Mouse (Mus musculus) spleen, adult 2 months (tissue): ENCODE data around the gene Enpp7. TPM values are rescaled to one million over a fixed set of nuclear protein-coding genes. Genes with fewer than 3 reads are reported as not detected.

Experiments
- DNase-seq, 2 experiments: peaks; one replicate each; pipeline versions ENCODE4 v3.0.0 to v3.0.0-alpha.2; 2012 to 2021; ENCODE audit warnings: low spot score in 2 of 2, low read depth in 1 of 2
- H3K27ac ChIP-seq: fragments of 200-500 bp; 2 replicates; pipeline ENCODE4 v1.5.1; 2012; ENCODE audit warnings: low read length, inconsistent platforms; ENCODE audit not compliant: insufficient read depth
- H3K27me3 ChIP-seq: fragments of 200-500 bp; 2 replicates; pipeline ENCODE4 v1.6.1; 2012; ENCODE audit warnings: mild to moderate bottlenecking, moderate library complexity, low read length, inconsistent platforms; ENCODE audit not compliant: control insufficient read depth, insufficient read depth
- H3K36me3 ChIP-seq: fragments of 200-500 bp; 2 replicates; pipeline ENCODE4 v1.6.1; 2012; ENCODE audit warnings: mild to moderate bottlenecking, low read length, inconsistent platforms; ENCODE audit not compliant: control insufficient read depth, insufficient read depth
- H3K4me1 ChIP-seq: fragments of 200-500 bp; 2 replicates; pipeline ENCODE4 v1.6.1; 2011; ENCODE audit warnings: inconsistent platforms; ENCODE audit not compliant: control insufficient read depth, insufficient read depth, insufficient read length
- H3K4me3 ChIP-seq: fragments of 200-500 bp; 2 replicates; pipeline ENCODE4 v1.5.1; 2011; ENCODE audit warnings: mild to moderate bottlenecking, inconsistent platforms; ENCODE audit not compliant: insufficient read depth, insufficient read length; ENCODE audit errors: extremely low read depth
- CTCF ChIP-seq: fragments of 200-500 bp; IDR thresholded peaks from 2 replicates; pipeline ENCODE4 v1.5.1; 2011; ENCODE audit warnings: mild to moderate bottlenecking, inconsistent platforms; ENCODE audit not compliant: insufficient read depth, insufficient read length, insufficient replicate concordance; ENCODE audit errors: extremely low read depth
- POLR2A ChIP-seq: fragments of 200-500 bp; IDR thresholded peaks from 2 replicates; pipeline ENCODE4 v1.6.1; 2011; ENCODE audit warnings: low read depth, low read length, inconsistent platforms
- WGBS: fragments of 180-500 bp; shearing (Covaris S2); methylation state at CpG from one replicate; pipeline ENCODE4 v1.1.7; 2018; 5-methylcytosine and 5-hydroxymethylcytosine counted together
- polyA plus RNA-seq: library from polyadenylated mRNA; depleted of rRNA; stranded (reverse); fragments of >200 nt; gene quantifications from 2 replicates; pipeline ENCODE4 v1.2.3, GENCODE M21; 2012

Gene Enpp7
- polyA plus RNA-seq, 1 experiment = not detected

DNA sequence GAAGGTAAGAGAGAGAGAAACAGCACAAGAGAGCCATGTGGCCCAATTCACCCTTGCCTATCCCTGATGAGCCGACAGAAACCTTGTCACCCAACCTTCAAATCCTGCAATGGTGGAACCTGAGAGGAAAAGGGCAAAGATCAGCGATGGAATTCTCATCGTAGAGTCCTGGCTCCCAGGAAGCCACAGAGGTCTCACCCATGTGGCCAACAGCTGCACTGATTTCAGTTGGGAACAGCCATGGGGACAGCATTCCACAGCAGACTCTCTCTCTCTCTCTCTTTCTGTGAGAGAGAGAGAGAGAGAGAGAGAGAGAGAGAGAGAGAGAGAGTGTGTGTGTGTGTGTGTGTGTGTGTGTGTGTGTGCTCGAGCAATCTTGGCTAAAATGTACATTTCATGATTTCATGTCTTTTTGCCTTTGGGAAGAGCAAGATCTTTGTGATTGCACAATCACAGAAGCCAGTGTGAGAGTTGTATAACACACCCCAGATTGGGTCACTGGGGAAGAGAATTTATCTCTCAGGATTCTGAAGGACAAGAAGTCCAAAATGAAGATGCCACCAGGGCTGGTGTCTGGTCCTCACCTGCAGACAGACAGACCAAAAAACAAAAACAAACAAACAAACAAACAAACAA, 13.6 kb downstream of the Enpp7 start:
- no peak for DNase-seq
- no peak overlapping the region for H3K4me3 ChIP-seq
- no peaks in the 10 kb centered on the region; the same call in 1 of the 2 replicates for H3K27me3 ChIP-seq
- no peaks in the 10 kb centered on the region; the same call in 1 of the 2 replicates for H3K4me1 ChIP-seq
- TF ChIP-seq POLR2A (no peak), CTCF (no peak)
- no peak overlapping the region for H3K27ac ChIP-seq
- WGBS = 76% methylated on average over 4 of the region's 4 CpGs
- no peaks in the 10 kb centered on the region for H3K36me3 ChIP-seq

DNA sequence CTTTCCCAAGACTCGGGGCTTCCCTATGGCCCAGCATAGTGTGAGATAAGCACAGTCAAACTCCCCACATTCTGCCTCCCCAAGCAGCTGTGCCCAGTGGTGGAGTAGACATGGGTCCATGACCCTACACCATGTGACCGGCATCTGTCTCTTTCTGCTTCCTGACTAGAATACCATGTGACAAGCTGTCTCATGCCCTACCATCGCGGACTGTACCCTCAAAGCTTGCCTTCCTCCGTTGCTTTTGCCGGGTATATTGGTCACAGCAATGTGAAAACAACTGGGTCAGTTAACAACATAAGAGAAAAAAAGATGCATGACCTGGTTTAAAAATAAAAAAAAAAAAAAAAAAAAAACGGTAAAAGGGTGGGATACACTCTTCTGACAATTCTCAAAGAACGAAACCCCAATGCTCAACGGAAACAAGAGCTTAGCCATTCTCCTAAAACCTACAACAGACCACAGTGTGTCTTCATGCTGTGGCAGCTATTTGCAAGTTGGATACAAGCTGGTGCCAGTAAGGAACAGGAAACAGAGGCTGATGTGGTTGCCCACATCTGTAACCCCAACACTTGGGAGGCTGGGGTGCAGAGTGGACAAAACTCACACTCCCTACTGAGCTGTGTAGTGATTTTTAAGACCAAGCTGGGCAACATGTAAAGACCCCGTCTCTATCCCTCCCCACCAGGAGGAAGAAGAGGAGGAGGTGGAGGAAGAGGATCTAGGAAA, 17.7 kb downstream of the Enpp7 start:
- TF ChIP-seq CTCF (no peak), POLR2A (no peak)
- no peak overlapping the region for H3K4me3 ChIP-seq
- no peak overlapping the region for H3K27ac ChIP-seq
- H3K27me3 ChIP-seq = no peaks in the 10 kb centered on the region
- no peaks in the 10 kb centered on the region for H3K36me3 ChIP-seq
- no peaks in the 10 kb centered on the region; the same call in 1 of the 2 replicates for H3K4me1 ChIP-seq
- DNase-seq = no peak
- WGBS = 6% methylated on average over 10 of the region's 10 CpGs

GRCm38 (mm10) chr11:119006462-119006861, 18.5 kb downstream of the Enpp7 start:
- Histone ChIP-seq H3K27ac (no peak overlapping the region), H3K27me3 (no peaks in the 10 kb centered on the region), H3K36me3 (no peaks in the 10 kb centered on the region), H3K4me3 (no peak overlapping the region), H3K4me1 (no peaks in the 10 kb centered on the region; the same call in 1 of the 2 replicates)
- WGBS = 42% methylated on average over 3 of the region's 3 CpGs
- DNase-seq = no peak
- no peak for TF ChIP-seq POLR2A
- no peak for TF ChIP-seq CTCF

DNA sequence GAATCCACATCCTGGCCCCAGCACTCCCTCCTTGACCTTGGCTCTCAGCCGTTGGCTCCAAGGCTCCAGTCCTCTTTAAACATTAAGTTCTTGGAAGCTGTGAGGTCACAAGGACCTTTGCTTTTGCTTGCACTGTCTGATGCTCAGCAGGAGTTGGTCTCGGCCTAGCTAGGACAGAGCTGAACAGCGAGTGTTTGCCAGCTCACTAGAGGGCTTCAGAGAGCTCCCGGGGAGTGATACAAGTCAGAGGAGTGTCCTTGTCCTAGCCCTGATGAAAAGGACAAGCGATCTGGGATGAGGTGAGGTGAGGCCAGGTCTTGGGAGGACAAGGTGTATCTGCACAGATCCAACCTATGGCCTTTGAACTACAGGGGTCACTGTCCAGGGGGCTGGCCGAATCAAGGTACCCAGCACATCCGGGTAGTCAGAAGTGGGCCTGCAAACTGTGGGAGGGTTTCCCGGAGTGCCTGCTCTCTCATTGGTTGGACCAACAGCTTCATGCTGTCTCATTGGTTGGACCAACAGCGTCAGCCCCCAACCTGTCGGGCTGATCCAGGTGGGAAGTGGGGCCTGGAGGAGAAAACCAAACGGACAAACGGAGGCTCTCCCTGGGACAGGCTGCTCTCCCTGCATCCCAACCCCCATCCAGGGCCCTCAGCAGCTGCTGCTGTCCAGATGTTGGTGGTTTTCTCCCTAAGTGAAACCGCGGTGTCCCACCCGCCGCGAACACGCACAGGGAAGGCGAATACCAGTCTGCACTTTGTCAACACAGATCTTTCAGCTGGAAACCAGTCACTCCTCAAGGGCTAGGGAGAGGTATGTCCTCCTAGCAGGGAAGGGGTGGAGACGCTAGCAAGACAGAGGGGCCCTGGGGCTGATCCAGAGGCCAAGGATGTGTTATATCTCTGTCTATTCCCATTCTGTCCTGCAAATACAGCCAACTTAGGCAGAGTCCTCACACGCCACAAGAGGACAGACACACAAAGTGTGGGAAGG, 19.8 kb downstream of the Enpp7 start:
- H3K27me3 ChIP-seq = no peaks in the 10 kb centered on the region
- H3K36me3 ChIP-seq = no peaks in the 10 kb centered on the region
- H3K27ac ChIP-seq = no peak overlapping the region
- no peak overlapping the region for H3K4me3 ChIP-seq
- TF ChIP-seq CTCF (no peak), POLR2A (no peak)
- 72% methylated on average over 21 of the region's 21 CpGs for WGBS
- no peak for DNase-seq
- no peaks in the 10 kb centered on the region; the same call in 1 of the 2 replicates for H3K4me1 ChIP-seq

DNA sequence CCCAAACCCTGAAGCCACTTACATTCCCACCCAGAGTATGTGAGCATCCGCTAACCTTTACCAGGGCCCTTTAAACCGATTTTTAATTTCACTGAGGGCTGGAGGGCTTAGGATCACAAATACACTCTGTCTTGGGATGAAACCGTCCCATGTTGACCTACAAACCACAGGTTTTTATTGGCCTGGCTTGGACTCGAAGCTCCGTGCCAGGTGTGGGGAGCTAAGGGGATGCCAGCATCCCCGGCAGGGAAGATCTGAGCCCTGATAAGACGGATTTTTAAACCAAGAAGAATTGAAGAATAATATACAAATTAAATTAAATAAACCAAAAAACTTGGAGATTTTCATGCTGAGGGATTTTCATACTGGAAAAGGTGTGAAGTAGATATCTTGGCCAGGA, 26.5 kb downstream of the Enpp7 start:
- WGBS = 83% methylated on average over 7 of the region's 7 CpGs
- TF ChIP-seq POLR2A (no peak), CTCF (no peak)

DNA sequence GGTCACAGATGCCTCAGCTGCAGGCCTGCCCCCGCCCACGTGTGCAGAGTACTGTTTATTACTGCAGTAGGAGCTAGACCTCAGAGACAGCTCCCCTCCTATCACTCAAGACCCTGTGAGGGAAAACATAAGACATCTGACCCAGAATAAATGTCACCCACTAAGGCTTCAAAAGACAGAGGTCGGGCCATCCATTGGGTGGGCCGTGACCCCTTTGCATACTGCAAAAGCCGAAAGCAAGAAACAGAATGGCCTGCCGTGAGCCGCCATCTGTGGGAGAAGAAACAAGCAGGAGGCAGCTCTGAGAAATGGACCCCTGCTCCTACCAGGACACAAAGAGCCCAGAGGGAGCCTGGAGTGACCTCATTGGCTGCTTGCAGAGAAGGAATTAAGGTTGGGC, 29.5 kb downstream of the Enpp7 start:
- TF ChIP-seq POLR2A = no peak
- TF ChIP-seq CTCF = no peak
- Histone ChIP-seq H3K36me3 (no peaks in the 10 kb centered on the region), H3K27ac (no peak overlapping the region), H3K4me3 (no peak overlapping the region), H3K4me1 (no peaks in the 10 kb centered on the region), H3K27me3 (peaks cover 4% of the 10 kb centered on the region; the same call in 1 of the 2 replicates)
- DNase-seq = no peak
- 90% methylated on average over 7 of the region's 7 CpGs for WGBS

More for the DNA sequence above, 26.5 kb downstream of the Enpp7 start:
- Histone ChIP-seq H3K4me1 (no peaks in the 10 kb centered on the region), H3K4me3 (no peak overlapping the region), H3K27me3 (no peaks in the 10 kb centered on the region), H3K27ac (no peak overlapping the region), H3K36me3 (no peaks in the 10 kb centered on the region)
- DNase-seq = no peak
